Mouse (Mus musculus) adrenal gland, postnatal 36 days (tissue): ENCODE results near the gene Cacna1c. TPM values are rescaled to one million over a fixed set of nuclear protein-coding genes. Genes with fewer than 3 reads are reported as not detected.

Experiments used
- DNase-seq, 2 experiments: peaks; one replicate each; pipeline ENCODE4 v3.0.0; 2021; ENCODE audit warnings: mixed read lengths in 1 of 2
- total RNA-seq, 2 experiments: library from RNA; stranded (reverse); gene quantifications; 2 replicates each; pipeline ENCODE4 v1.2.3; 2021

The Cacna1c gene
- total RNA-seq, 2 experiments from 2014 or later, result 85.2 to 128 TPM

GRCm38 (mm10) chr6:119052801-119053200 is 143.4 kb downstream of the Cacna1c start:
- no peak for DNase-seq

DNA sequence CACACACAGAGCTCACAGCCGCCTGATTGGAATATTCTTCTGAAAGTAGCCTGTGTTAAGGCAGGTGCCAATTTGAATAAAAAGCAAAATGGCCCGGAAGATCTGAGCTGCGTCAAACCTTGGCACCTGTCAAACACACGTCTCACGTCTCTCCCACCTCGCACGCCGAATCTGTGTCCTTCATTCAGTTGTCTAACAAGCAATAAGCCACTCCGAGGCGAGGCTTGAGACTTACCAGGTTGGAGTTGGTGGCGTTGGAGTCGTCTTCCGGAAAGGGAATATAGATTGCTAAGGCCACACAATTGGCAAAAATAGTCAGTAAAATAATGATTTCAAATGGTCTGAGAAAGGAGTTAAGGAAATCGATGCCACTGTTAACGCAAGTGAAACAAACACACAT is 143.9 kb downstream of the Cacna1c start:
- no peak for DNase-seq

DNA sequence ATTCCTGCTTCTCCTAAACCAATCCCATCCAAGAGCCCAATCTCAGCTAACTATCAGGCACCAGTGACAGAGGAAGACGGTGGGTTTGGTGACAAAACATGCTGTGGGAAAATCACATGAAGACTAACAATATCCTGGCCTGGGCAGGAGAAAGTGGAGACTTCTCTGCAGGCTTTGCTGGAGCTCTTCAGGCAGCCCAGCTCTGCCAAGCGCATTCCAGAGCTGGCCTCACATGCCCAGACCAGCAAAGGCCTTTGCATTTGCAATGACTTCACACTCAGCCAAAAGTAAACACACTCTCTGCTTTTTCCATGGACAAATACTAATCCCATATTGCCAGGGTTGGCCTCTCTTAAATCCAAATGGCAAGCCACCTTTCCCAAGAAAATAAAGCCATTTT is 144.5 kb downstream of the Cacna1c start:
- DNase-seq, result no peak

DNA sequence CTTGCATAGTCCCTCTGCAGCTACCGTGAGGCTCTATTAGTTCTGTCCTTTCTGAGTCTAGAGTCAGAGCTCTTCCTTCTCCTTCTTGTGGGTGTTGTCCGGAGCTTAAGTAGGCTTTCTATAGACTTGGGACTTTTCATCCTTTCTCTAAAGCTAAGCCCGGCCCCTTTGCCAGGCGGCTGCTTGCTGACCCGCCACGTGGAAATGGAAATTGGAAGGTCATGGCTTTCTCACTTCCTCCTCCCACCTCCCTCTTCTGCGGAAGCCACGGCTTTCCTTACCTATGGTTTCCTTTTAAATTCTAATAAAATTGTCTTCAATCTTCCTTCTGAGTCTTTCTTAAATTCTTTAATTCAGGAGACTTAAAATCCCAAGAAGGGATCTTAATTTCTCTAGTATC is 148.9 kb downstream of the Cacna1c start:
- DNase-seq, result no peak

DNA sequence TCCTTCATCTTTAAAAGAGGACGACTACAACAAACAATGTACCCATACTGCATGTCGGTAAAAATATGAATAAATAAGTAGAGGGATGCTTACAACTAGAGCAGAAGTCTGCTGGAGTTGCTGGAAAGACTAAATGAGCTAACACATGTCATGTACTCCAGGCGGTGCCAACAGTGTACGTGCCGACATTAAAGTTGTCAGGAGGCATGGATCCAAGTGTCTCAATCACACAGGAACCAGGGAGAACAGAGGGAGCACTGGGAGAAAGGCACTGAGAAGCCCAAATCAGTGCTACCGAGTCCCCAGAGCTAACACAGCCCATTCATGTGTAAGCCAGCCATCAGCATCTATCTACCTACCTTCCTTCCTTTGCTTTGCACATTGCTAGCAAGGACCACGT is 150.7 kb downstream of the Cacna1c start:
- DNase-seq, result no peak

- DNase-seq, result no peak
These were observed 152.1 kb downstream of the Cacna1c start for GRCm38 (mm10) chr6:119044148-119044547.

DNA sequence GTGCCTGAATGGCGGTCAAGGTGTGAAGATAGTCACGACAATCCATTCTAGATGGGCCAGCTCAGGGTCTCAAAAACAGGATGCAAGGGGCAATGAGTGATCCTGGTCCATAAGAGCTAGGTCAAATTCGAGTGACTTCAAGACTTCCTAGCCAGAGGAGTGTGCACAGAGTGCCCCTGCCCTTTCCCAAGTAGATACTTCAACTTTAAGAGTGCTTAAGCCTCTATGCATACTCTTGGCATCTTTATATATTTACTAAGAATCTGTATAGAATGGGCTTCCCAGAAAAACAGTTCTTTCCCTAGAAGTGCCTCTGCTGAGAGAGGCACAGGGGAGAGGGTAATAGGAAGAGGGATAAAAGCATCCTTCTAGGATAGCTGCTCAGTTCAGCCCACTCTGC is 153.4 kb downstream of the Cacna1c start:
- no peak for DNase-seq

- DNase-seq, result peak in 1 of 2 experiments; percentile 55
These were observed 155.3 kb downstream of the Cacna1c start for GRCm38 (mm10) chr6:119040961-119041360.

GRCm38 (mm10) chr6:119039815-119040214 is 156.4 kb downstream of the Cacna1c start:
- DNase-seq, result no peak

- no peak for DNase-seq
These were observed 156.9 kb downstream of the Cacna1c start for GRCm38 (mm10) chr6:119039293-119039692.

DNA sequence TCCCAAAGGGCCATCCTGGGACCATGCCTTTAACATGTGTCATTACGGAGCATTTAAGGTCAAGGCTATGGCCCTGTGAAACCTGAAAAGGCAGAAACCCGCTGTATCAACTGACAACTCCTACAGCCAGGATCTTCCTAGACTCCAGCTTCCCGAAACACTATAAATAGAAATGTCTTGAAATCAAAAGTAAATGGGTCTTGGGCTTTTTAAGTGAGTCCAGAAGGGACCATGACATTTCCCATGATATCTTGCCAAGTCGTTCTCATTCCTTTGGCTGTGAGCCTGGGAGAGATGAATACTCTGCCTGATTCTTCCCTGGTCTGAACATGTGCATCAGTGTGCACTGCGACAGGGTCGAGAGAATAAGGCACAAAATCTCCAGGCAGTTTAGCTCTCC is 158.4 kb downstream of the Cacna1c start:
- DNase-seq, result peak; percentile 47 to 63

DNA sequence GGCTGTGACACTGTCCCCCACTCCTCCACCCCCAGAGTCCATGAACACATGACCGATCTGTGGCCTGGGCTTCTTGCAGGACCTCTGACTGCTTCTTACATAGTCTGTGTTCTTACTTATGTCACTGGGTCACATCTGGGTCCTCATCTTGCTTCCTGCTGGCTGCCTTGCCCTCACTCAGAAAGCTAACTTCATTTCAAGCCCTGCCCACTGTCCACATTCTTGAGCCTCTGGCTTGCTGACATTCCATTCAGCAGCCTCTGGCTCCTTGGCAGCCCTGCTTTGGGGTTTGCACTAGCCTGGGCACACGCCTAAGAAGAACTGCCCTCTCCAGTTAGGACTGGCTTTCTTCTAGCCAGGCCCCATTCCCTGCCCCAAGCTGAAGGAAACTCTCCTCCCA is 159.2 kb downstream of the Cacna1c start:
- no peak for DNase-seq

GRCm38 (mm10) chr6:119035361-119035760 is 160.9 kb downstream of the Cacna1c start:
- DNase-seq, result peak in 1 of 2 experiments; percentile 43

GRCm38 (mm10) chr6:119034947-119035346 is 161.3 kb downstream of the Cacna1c start:
- no peak for DNase-seq

DNA sequence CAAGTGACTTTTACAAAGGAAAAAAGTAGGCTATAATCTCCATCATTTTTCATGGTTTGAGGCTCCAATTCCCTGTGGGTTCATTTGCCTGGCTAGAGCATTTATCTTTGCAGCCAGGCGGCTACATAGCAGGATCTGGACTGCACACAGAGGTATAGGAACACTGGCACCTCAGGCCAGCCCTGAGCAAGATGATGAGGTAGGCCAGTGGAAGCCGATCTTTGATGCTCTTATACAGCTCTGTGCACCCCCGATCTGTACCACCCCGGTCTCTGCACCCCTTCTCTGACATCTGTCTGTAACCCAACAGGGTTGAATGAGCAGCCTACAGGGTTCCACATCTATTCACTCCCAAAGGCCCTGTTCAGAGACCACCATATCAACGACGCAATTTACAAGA is 168.3 kb downstream of the Cacna1c start:
- no peak for DNase-seq

DNA sequence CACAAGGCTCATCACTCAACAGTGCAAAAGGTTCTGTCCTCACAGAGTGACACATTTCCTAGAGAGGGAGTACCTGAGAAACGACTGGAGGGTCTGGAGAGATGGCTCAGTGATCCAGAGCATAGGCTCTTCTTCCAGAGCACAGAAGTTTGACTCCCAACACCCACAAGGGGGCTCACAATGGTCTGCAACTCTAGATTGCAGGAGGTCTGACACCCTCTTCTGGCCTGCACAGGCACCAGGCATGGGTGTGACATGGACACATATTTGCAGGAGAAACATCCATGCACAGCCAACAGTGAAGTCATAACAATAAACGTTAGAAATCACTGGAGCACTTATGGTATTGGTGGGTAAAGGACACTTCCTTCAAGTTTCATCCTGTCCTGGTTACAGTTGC is 173.4 kb downstream of the Cacna1c start:
- DNase-seq, result no peak

GRCm38 (mm10) chr6:119021226-119021625 is 175.0 kb downstream of the Cacna1c start:
- no peak for DNase-seq

DNA sequence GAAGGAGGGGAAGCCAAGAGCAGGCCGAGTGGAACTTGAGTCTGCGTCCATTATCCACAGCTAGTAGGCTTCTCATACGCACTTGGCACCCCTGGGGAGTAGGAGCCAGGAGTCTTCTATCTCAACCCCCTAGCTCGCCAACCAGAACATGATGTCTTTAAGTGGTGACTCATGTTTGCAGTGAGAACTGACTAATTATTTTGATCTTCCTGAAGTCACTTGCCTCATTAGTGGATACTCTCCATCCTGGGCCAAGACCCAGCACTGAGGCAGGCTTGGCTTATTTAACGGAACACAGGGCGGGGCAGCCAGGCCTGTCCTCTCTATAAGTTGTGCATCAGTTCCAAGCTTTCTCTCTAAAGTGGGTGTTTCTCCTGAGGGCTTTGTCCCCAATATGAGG is 177.3 kb downstream of the Cacna1c start:
- no peak for DNase-seq

GRCm38 (mm10) chr6:119018256-119018655 is 178.0 kb downstream of the Cacna1c start:
- DNase-seq, result no peak

DNA sequence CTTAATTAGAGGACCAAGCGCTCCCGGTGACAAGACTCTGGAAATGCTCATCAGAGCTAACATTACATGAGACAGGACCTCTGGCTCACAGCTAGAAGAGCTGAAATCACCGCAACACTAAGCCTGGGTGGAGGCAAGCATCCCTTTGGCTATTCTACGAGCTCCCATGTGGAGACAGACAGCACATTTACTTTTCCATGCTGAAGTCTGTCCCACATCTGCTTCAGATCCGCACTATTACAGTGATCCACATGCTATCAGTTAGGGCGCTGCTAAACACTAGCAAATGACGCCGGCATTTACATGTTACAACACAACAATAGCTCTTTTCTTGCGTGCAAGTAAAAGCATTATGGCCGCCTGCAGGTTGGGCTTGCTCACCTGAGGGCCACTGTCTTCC is 178.7 kb downstream of the Cacna1c start:
- DNase-seq, result no peak

DNA sequence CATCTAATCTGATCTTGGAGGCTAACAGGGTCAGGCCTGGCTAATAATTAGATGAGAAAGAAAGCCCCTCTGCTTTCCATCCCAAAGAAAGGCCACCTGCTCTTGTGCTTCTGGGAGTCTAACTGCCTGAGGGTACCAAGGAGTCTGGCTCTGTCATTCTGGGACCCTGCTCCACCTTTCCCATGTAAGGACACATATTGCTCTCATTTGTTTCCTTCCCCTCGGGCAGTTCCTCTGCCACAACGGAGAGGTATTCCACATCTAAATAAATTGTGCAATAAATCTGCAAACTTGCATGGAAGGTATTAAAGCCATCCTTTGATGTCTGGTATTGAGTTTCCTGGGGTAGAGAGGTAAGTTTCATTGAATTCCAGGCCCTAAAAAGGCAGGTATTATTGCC is 180.9 kb downstream of the Cacna1c start:
- DNase-seq, result no peak

GRCm38 (mm10) chr6:119013168-119014098 is 182.8 kb downstream of the Cacna1c start:
- no peak for DNase-seq

GRCm38 (mm10) chr6:119010875-119011274 is 185.3 kb downstream of the Cacna1c start:
- no peak for DNase-seq

GRCm38 (mm10) chr6:119009526-119009925 is 186.7 kb downstream of the Cacna1c start:
- no peak for DNase-seq
